ENCODE assay signal across 7 mouse cellular contexts in genomic region chr15:89209886-89210761, GRCm38 (mm10). TPM values are rescaled to one million over a fixed set of nuclear protein-coding genes. Genes with fewer than 3 reads are reported as not detected.
DNase-seq lines count a peak whose midpoint lies in the region; ATAC-seq and TF ChIP-seq lines count a peak whose summit lies in the region.

No protein-coding gene starts in this region.

- peak overlapping the region; percentile 67 for H3K4me2 ChIP-seq in intestine, postnatal 0 days (replicated peaks; ENCODE audit: low read depth)
- H3K4me2 ChIP-seq in midbrain, embryonic 12.5 days (replicated peaks), result peak overlapping the region; percentile 52

- peak overlapping the region; percentile 21; the same call in 1 of the 2 replicates for H3K27ac ChIP-seq in intestine, postnatal 0 days (ENCODE audit: low read depth, low read length)
- peak overlapping the region; percentile 79 for H3K27ac ChIP-seq in midbrain, embryonic 12.5 days (replicated peaks)
- H3K27ac ChIP-seq in small intestine, adult 2 months (ENCODE audit: insufficient read depth, low read depth, low read length), result peak overlapping the region; percentile 71

- DNase-seq in adrenal gland, adult 2 months, result peak; percentile 88
- DNase-seq in embryo, embryonic 9.5 days (ENCODE audit: extremely low spot score), result peak; percentile 87
- DNase-seq in gastrocnemius, postnatal 4 days (ENCODE audit: low spot score in 2 of 2), result peak; percentile 74 to 89
- peak; percentile 91 for DNase-seq in left cerebral cortex, postnatal 4 days

- 9% methylated on average over 22 of the region's 22 CpGs for WGBS in intestine, postnatal 0 days
- WGBS in midbrain, embryonic 12.5 days, result 19% methylated on average over 22 of the region's 22 CpGs
- 5% methylated on average over 22 of the region's 22 CpGs for WGBS in small intestine, adult 2 months

- no peaks in the 10 kb centered on the region for H3K27me3 ChIP-seq in intestine, postnatal 0 days (replicated peaks; ENCODE audit: control insufficient read depth, insufficient read depth, low read length)
- H3K27me3 ChIP-seq in midbrain, embryonic 12.5 days, result no peaks in the 10 kb centered on the region
- H3K27me3 ChIP-seq in small intestine, adult 2 months (ENCODE audit: control insufficient read depth, insufficient read depth, low read length), result no peaks in the 10 kb centered on the region

- no peak for ATAC-seq in intestine, postnatal 0 days
- ATAC-seq in midbrain, embryonic 12.5 days (ENCODE audit: low FRiP score, low read depth), result no peak

- no peak for TF ChIP-seq POLR2A in small intestine, adult 2 months (IDR thresholded peaks at IDR 0.05; ENCODE audit: low read depth, low read length)

- no peaks in the 10 kb centered on the region for H3K36me3 ChIP-seq in intestine, postnatal 0 days (ENCODE audit: control insufficient read depth, insufficient read depth)
- H3K36me3 ChIP-seq in midbrain, embryonic 12.5 days, result no peaks in the 10 kb centered on the region
- no peaks in the 10 kb centered on the region for H3K36me3 ChIP-seq in small intestine, adult 2 months (ENCODE audit: control insufficient read depth, insufficient read depth, low read length)

- no peaks in the 10 kb centered on the region for H3K4me1 ChIP-seq in intestine, postnatal 0 days (replicated peaks; ENCODE audit: control insufficient read depth, insufficient read depth, low read length)
- H3K4me1 ChIP-seq in midbrain, embryonic 12.5 days, result peaks cover 24% of the 10 kb centered on the region
- peaks cover 10% of the 10 kb centered on the region; the same call in 1 of the 2 replicates for H3K4me1 ChIP-seq in small intestine, adult 2 months (ENCODE audit: control insufficient read depth, insufficient read depth, insufficient read length, low read length)

- peak overlapping the region; percentile 89 for H3K4me3 ChIP-seq in intestine, postnatal 0 days (ENCODE audit: low read depth, low read length)
- H3K4me3 ChIP-seq in midbrain, embryonic 12.5 days, result peak overlapping the region; percentile 31
- peak overlapping the region; percentile 76 for H3K4me3 ChIP-seq in small intestine, adult 2 months (ENCODE audit: low read depth, low read length)

- H3K9me3 ChIP-seq in intestine, postnatal 0 days (ENCODE audit: control insufficient read depth), result no peaks in the 10 kb centered on the region
- H3K9me3 ChIP-seq in midbrain, embryonic 12.5 days, result no peaks in the 10 kb centered on the region

- no peak overlapping the region for H3K9ac ChIP-seq in intestine, postnatal 0 days (ENCODE audit: low read depth, low read length)
- 0 out of 2 replicates have a peak overlapping the region, but pooled peaks have one; percentile 47 for H3K9ac ChIP-seq in midbrain, embryonic 12.5 days (replicated peaks)

- peak; percentile 85 for TF ChIP-seq CTCF in intestine, postnatal 0 days (IDR thresholded peaks at IDR 0.05; ENCODE audit: low read depth)
- TF ChIP-seq CTCF in small intestine, adult 2 months (IDR thresholded peaks at IDR 0.05; ENCODE audit: extremely low read depth, insufficient read length, insufficient replicate concordance, low read depth, low read length), result peak; percentile 56; the same call in 1 of the 2 replicates

- intact Hi-C loops in left cerebral cortex, postnatal 4 days (cut with DNase I), result loop anchor here (10.0 kb wide), 1 partner anchor 85 kb away; the partner anchor contains the start of genes Hdac10 and Tubgcp6

RNA-seq across cellular contexts. Expression of gene Ppp6r2, which starts 1.2 kb away (rescaled TPM):
- total RNA-seq in adrenal gland, adult 2 months (2021), result 10 to 100 TPM; 38.6 to 54.4 TPM
- polyA plus RNA-seq in adrenal gland, adult 2 months (2012; rRNA removed), result 565 and 749 TPM in 2 replicates
- 10 to 100 TPM; 64.2 to 70.0 TPM for total RNA-seq in gastrocnemius, postnatal 4 days (2021)
- polyA plus RNA-seq in intestine, postnatal 0 days (2015; fragmentation: Nextera tagmentation; extraction: Ambion mirVana), result 17.7 and 21.3 TPM in 2 replicates
- 100 to 1,000 TPM; 163 to 165 TPM for total RNA-seq in left cerebral cortex, postnatal 4 days (2021)
- 63.7 and 68.5 TPM in 2 replicates for polyA plus RNA-seq in midbrain, embryonic 12.5 days (2016; fragmentation: Nextera tagmentation; extraction: Ambion mirVana)
- 73.9 and 252 TPM in 2 replicates for polyA plus RNA-seq in small intestine, adult 2 months (2012; rRNA removed)

RNA-seq across cellular contexts. Expression of gene Dennd6b, which starts 13.8 kb away (rescaled TPM):
- total RNA-seq in adrenal gland, adult 2 months (2021), result 1 to 10 TPM; 5.2 to 5.7 TPM
- 24.0 and 24.9 TPM in 2 replicates for polyA plus RNA-seq in adrenal gland, adult 2 months (2012; rRNA removed)
- 1 to 10 TPM; 7.9 to 9.0 TPM for total RNA-seq in gastrocnemius, postnatal 4 days (2021)
- 3.2 and 3.4 TPM in 2 replicates for polyA plus RNA-seq in intestine, postnatal 0 days (2015; fragmentation: Nextera tagmentation; extraction: Ambion mirVana)
- 10 to 100 TPM; 46.6 to 49.4 TPM for total RNA-seq in left cerebral cortex, postnatal 4 days (2021)
- polyA plus RNA-seq in midbrain, embryonic 12.5 days (2016; fragmentation: Nextera tagmentation; extraction: Ambion mirVana), result 53.3 and 58.6 TPM in 2 replicates
- 7.1 and 10.6 TPM in 2 replicates for polyA plus RNA-seq in small intestine, adult 2 months (2012; rRNA removed)

RNA-seq across cellular contexts. Expression of gene Plxnb2, which starts 29.5 kb away (rescaled TPM):
- total RNA-seq in adrenal gland, adult 2 months (2021), result 100 to 1,000 TPM in 1 of 2 experiments, 10 to 100 TPM in 1; 94.8 to 118 TPM
- polyA plus RNA-seq in adrenal gland, adult 2 months (2012; rRNA removed), result 168 and 182 TPM in 2 replicates
- total RNA-seq in gastrocnemius, postnatal 4 days (2021), result 10 to 100 TPM; 81.0 to 84.7 TPM
- polyA plus RNA-seq in intestine, postnatal 0 days (2015; fragmentation: Nextera tagmentation; extraction: Ambion mirVana), result 71.5 and 74.0 TPM in 2 replicates
- total RNA-seq in left cerebral cortex, postnatal 4 days (2021), result 100 to 1,000 TPM; 100 TPM
- polyA plus RNA-seq in midbrain, embryonic 12.5 days (2016; fragmentation: Nextera tagmentation; extraction: Ambion mirVana), result 164 and 170 TPM in 2 replicates
- polyA plus RNA-seq in small intestine, adult 2 months (2012; rRNA removed), result 213 and 376 TPM in 2 replicates

Comparison
In these comparisons a context has a peak if more than half of its experiments do, and no peak if none do; other contexts are left out.
1. H3K27ac ChIP-seq: peak in every context shown above with its lines; median percentile 79 in midbrain, embryonic 12.5 days; 71 in small intestine, adult 2 months; 21 in intestine, postnatal 0 days.
2. H3K4me3 ChIP-seq: peak in every context shown above with its lines; median percentile 89 in intestine, postnatal 0 days; 76 in small intestine, adult 2 months; 31 in midbrain, embryonic 12.5 days.